Mouse (Mus musculus) embryonic facial prominence, embryonic 10.5 days (tissue): ENCODE results near the gene Cd6. TPM values are rescaled to one million over a fixed set of nuclear protein-coding genes. Genes with fewer than 3 reads are reported as not detected.

Source experiments
- DNase-seq: peaks from one replicate; pipeline ENCODE4 v3.0.0-alpha.2; 2017; ENCODE audit warnings: low spot score
- H3K27ac ChIP-seq: fragments of 300-500 bp; sonication (generic); replicated peaks from 2 replicates; pipeline ENCODE4 v1.5.1; 2016; ENCODE audit warnings: mild to moderate bottlenecking
- H3K27me3 ChIP-seq: fragments of 300-500 bp; sonication (generic); replicated peaks from 2 replicates; pipeline ENCODE4 v1.6.1; 2016; ENCODE audit warnings: low read depth, mild to moderate bottlenecking; ENCODE audit not compliant: poor library complexity, severe bottlenecking
- H3K36me3 ChIP-seq: fragments of 300-500 bp; sonication (generic); replicated peaks from 2 replicates; pipeline ENCODE4 v1.6.1; 2016; ENCODE audit warnings: mild to moderate bottlenecking, moderate library complexity
- H3K4me1 ChIP-seq: fragments of 300-500 bp; sonication (generic); 2 replicates; pipeline ENCODE4 v1.6.1; 2016
- H3K4me3 ChIP-seq: fragments of 300-500 bp; sonication (generic); 2 replicates; pipeline ENCODE4 v1.5.1; 2016; ENCODE audit warnings: mild to moderate bottlenecking, moderate library complexity
- H3K9me3 ChIP-seq: fragments of 300-500 bp; sonication (generic); 2 replicates; pipeline ENCODE4 v1.6.1; 2016; ENCODE audit warnings: mild to moderate bottlenecking
- WGBS: fragments of 180-500 bp; shearing (Covaris S2); methylation state at CpG from one replicate; pipeline ENCODE4 v1.1.7; 2016; 5-methylcytosine and 5-hydroxymethylcytosine counted together
- polyA plus RNA-seq: library from polyadenylated mRNA; unstranded; fragments of >200 nt; fragmentation: Nextera tagmentation; extraction: Ambion mirVana; gene quantifications from 2 replicates; pipeline ENCODE4 v1.2.1, GENCODE M21; 2016

The Cd6 gene
- polyA plus RNA-seq, 1 experiment from 2014 or later = 0.15 TPM

DNA sequence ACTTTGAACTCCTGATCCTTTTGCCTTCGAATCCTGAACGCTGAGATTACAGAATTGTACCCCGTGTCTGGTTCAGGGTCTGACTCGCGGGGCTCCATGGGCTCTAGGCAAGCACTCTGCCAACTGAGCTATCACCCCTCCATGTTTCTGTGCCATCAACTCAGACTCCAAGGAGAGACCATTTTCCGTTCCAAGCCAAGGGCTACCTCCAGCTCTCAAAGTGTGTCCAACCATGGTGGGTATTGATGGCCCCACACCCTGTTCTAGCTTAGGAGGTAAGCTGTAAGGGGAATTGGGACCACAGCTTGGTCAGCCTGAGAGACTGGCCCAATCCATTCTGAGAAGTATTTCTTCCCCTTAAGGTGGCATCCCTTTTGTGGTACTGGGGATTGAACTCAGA lies 80.6 kb downstream of the Cd6 start:
- Histone ChIP-seq H3K27me3 (no peaks in the 10 kb centered on the region), H3K4me1 (no peaks in the 10 kb centered on the region), H3K27ac (no peak overlapping the region), H3K9me3 (no peaks in the 10 kb centered on the region), H3K4me3 (no peak overlapping the region), H3K36me3 (no peaks in the 10 kb centered on the region)
- 85% methylated on average over 6 of the region's 6 CpGs for WGBS
- no peak for DNase-seq

DNA sequence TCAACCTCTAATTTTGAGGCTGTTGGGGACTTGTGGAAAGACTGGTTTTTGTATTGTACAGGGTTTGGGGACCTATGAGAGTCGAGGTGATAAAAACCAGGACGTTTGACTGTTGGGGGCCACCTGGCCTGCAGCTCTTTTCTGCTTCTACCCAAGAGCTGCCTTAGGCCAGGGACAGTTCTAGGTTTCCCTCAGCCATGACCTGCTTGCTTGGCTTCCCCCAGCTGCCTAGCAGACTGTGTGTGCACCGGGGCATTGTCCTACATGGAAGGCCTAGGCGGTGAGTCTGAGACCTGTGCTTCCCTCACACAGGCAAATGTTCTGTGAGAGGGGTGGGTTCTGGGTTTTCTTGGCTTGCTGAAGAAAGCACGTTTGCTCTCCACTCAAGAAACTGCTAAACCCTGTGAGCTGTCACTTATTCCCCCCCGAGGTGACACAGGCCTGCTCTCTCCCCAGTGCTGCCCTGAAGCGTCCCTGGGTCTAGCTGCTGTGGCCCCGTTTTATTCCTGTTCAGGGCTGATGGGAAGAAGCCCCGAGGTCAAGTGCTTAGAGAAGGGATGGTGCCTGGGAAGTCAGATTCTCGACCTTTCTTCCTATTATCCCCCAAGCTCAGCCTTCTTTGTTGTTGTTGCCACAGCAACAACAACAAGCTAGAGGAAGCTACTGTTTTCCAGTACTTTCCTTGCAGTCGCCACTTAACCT lies 81.3 kb downstream of the Cd6 start:
- H3K36me3 ChIP-seq = no peaks in the 10 kb centered on the region
- no peaks in the 10 kb centered on the region for H3K27me3 ChIP-seq
- H3K4me3 ChIP-seq = no peak overlapping the region
- no peaks in the 10 kb centered on the region for H3K9me3 ChIP-seq
- H3K27ac ChIP-seq = no peak overlapping the region
- DNase-seq = no peak
- no peaks in the 10 kb centered on the region for H3K4me1 ChIP-seq
- 56% methylated on average over 11 of the region's 11 CpGs for WGBS

DNA sequence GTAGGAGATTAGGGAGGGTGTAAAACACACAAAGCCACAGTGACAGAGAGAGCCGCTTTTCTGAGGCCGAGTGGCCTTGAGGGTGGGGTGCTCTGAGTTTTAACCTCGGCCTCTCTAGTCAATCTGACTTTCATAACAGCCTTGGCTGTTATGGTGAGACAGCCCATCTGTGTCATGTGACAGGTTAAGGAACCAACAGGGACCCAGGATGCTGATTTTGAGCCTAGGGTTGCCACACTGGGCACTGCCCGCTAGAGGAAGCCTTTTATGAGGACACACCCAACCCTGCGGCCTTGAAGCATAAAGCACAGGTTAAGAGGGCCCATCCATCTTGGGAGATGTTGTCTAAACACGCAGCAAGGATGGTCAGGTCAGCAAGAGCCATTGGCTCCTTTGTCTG lies 82.1 kb downstream of the Cd6 start:
- Histone ChIP-seq H3K4me1 (no peaks in the 10 kb centered on the region), H3K4me3 (no peak overlapping the region), H3K9me3 (no peaks in the 10 kb centered on the region), H3K27me3 (no peaks in the 10 kb centered on the region), H3K36me3 (no peaks in the 10 kb centered on the region), H3K27ac (no peak overlapping the region)
- DNase-seq = no peak
- 88% methylated on average over 6 of the region's 6 CpGs for WGBS

DNA sequence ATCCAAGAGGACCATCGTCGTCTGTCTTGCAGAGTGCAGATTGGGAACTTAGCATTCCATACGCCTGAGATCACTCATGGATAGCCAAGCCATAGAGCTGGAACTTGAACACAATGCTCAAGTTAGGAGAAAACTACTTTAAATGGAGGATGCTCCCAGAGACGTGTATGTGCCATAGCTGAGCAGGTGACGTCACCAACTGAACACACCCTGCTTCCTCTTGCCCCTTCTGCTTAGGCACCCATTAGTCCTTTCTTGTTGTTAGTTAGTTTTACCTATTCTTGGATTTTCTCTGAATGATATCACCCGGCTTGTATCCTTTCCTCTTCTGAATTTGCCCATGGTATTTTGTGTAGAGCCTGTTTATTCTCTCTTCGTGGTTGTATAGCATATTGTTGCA lies 82.7 kb downstream of the Cd6 start:
- no peak for DNase-seq
- H3K27ac ChIP-seq = no peak overlapping the region
- 82% methylated on average over 7 of the region's 7 CpGs for WGBS
- no peak overlapping the region for H3K4me3 ChIP-seq
- no peaks in the 10 kb centered on the region for H3K9me3 ChIP-seq
- H3K27me3 ChIP-seq = no peaks in the 10 kb centered on the region
- no peaks in the 10 kb centered on the region for H3K36me3 ChIP-seq
- H3K4me1 ChIP-seq = peaks cover 3% of the 10 kb centered on the region; the same call in 1 of the 2 replicates

DNA sequence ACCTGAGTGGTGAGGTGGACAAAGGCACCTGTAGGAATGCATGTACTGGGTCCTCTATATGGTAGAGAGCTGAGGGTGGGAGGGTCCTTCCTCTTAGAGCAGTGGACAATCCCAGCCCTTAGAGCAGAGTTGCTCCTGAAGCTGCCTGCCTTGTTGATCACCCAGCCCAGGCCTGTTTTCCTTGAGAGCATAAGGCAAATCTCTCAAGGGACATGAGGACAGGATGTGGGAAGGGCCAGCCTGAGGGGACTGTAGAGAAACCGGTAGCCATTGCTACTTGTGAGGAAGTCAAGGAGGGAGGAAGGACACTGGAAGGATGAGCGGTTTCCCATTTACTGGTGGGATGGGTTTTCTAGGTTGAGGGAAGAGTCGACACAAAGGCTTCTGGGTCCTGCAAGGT lies 87.3 kb downstream of the Cd6 start:
- Histone ChIP-seq H3K4me1 (peaks cover 14% of the 10 kb centered on the region), H3K36me3 (no peaks in the 10 kb centered on the region), H3K9me3 (no peaks in the 10 kb centered on the region), H3K27me3 (no peaks in the 10 kb centered on the region), H3K4me3 (no peak overlapping the region), H3K27ac (no peak overlapping the region)
- 74% methylated on average over 3 of the region's 3 CpGs for WGBS
- no peak for DNase-seq

DNA sequence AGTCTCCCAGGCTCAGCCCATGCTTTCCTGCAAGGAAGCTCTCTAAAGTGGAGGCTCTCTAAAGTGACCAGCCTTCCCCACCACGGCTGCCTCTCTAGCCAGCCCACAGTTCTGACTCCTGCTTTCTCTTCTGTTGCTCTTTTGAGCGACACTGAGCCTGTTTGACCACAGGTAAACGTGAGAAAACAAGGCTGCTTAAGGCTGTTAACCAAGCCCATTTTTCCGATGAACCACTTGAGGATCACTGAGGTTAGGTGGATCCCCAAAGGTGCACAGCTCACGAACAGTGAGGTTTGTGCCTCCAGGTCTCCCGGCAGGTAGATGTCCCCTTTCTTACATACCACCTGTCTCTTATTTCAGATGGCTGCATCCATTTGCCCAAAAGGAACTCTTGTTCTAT lies 87.7 kb downstream of the Cd6 start:
- H3K9me3 ChIP-seq = no peaks in the 10 kb centered on the region
- H3K36me3 ChIP-seq = no peaks in the 10 kb centered on the region
- WGBS = 82% methylated on average over 6 of the region's 6 CpGs
- peaks cover 14% of the 10 kb centered on the region for H3K4me1 ChIP-seq
- DNase-seq = no peak
- H3K4me3 ChIP-seq = no peak overlapping the region
- no peaks in the 10 kb centered on the region for H3K27me3 ChIP-seq
- H3K27ac ChIP-seq = no peak overlapping the region

DNA sequence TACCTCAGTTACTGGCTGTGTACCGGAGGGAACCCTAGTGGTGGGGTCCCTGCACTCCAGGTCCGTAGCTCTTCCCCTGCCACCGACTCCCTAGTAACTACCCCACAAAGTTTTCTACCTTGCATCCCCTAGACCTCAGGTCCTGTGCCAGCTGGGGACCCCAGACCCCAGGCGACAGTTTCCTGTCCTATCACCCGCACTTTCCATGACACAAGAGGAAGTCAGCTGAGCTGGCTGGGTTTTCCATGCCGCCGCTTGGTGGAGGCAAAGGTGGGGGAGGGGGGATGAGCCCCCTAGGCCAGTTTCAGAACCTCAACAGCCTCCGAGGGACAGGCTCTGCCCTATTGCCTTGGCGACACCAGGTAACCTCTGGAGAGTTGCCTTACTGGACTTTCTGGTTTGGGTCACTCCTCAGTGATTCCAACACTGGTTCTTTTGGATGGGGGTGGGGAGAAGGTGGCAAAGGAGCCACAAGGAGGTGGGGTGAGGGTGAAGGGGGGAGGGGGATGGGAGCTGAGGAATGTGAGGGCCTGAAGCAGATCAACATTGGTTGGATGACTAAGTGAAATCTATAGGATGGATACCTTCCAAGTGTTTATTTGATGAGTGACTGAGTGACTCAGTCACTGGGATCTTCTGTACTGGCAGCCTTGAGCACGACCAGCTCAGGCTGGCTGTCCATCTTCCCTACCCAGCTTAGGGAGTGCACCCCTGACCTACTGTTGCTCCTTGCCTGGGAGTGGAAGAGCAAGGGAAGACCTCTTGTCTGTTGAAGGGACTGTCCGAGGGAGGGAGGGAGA lies 89.0 kb downstream of the Cd6 start:
- peaks cover 14% of the 10 kb centered on the region for H3K4me1 ChIP-seq
- H3K4me3 ChIP-seq = no peak overlapping the region
- no peaks in the 10 kb centered on the region for H3K27me3 ChIP-seq
- 40% methylated on average over 11 of the region's 11 CpGs for WGBS
- peak overlapping the region; percentile 16; the same call in 1 of the 2 replicates for H3K27ac ChIP-seq
- no peaks in the 10 kb centered on the region for H3K9me3 ChIP-seq
- H3K36me3 ChIP-seq = no peaks in the 10 kb centered on the region
- peak; percentile 46 for DNase-seq

DNA sequence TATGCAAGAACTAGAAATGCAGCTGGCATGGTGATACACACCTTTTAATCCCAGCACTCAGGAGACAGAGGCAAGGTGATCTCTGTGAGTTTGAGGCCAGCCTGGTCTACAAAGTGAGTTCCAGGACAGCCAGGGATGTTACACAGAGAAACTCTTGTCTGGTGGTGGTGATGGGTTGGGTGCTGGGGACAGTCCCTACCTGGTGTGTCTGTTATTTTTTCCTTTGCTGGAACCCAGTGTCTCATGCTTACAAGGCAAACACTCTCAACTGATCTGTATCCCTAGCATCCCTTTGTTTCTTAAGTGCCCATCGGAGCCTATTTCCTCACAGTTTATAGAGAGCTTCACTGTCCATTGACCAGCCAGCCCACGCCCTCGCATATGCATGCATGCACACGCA lies 89.9 kb downstream of the Cd6 start:
- no peaks in the 10 kb centered on the region for H3K9me3 ChIP-seq
- no peak overlapping the region for H3K27ac ChIP-seq
- peaks cover 14% of the 10 kb centered on the region for H3K4me1 ChIP-seq
- WGBS = 92% methylated on average over 4 of the region's 4 CpGs
- no peak for DNase-seq
- H3K4me3 ChIP-seq = no peak overlapping the region
- no peaks in the 10 kb centered on the region for H3K36me3 ChIP-seq
- H3K27me3 ChIP-seq = no peaks in the 10 kb centered on the region

Other genes starting within 250 kb of the Cd6 start
- 483 and 491 TPM in 2 replicates for gene Ddb1, start 224.7 kb downstream of the Cd6 start, polyA plus RNA-seq
- gene Tkfc, start 224.4 kb downstream of the Cd6 start, polyA plus RNA-seq = 22.1 and 22.4 TPM in 2 replicates
- 1.8 and 2.0 TPM in 2 replicates for gene Vwce, start 195.8 kb downstream of the Cd6 start, polyA plus RNA-seq
- not detected in 2 replicates for gene Pga5, start 152.0 kb downstream of the Cd6 start, polyA plus RNA-seq
- 37.6 and 40.8 TPM in 2 replicates for gene Vps37c, start 141.3 kb downstream of the Cd6 start, polyA plus RNA-seq
- gene Cd5, start 91.1 kb downstream of the Cd6 start, polyA plus RNA-seq = 0.15 and 0.19 TPM in 2 replicates
- gene Slc15a3, start 9.7 kb upstream of the Cd6 start, polyA plus RNA-seq = 0.43 and 0.77 TPM in 2 replicates
- 139 and 142 TPM in 2 replicates for gene Tmem132a, start 39.9 kb upstream of the Cd6 start, polyA plus RNA-seq
- 60.8 and 63.7 TPM in 2 replicates for gene Tmem109, start 51.9 kb upstream of the Cd6 start, polyA plus RNA-seq
- gene Prpf19, start 65.2 kb upstream of the Cd6 start, polyA plus RNA-seq = 38.9 and 42.0 TPM in 2 replicates
- not detected in 2 replicates for gene Zp1, start 90.6 kb upstream of the Cd6 start, polyA plus RNA-seq
- 0.09 TPM in 1 of 2 replicates, not detected in the other for gene Ptgdr2, start 107.1 kb upstream of the Cd6 start, polyA plus RNA-seq
- gene Ccdc86, start 119.2 kb upstream of the Cd6 start, polyA plus RNA-seq = 47.2 and 51.5 TPM in 2 replicates
- gene Ms4a10, start 144.6 kb upstream of the Cd6 start, polyA plus RNA-seq = not detected in 2 replicates
- not detected in 2 replicates for gene Ms4a15, start 163.2 kb upstream of the Cd6 start, polyA plus RNA-seq
- gene Ms4a18, start 188.0 kb upstream of the Cd6 start, polyA plus RNA-seq = not detected in 2 replicates